Mouse (Mus musculus) C2C12 (cell line): ENCODE measurements around the gene Csnk2a1.

Experiments used
- CEBPB ChIP-seq: IDR thresholded peaks from one replicate; pipeline ENCODE4 v1.6.1; 2011; ENCODE audit warnings: low read depth, mild to moderate bottlenecking, control low read depth, moderate library complexity
- CTCF ChIP-seq: IDR thresholded peaks from one replicate; pipeline ENCODE4 v1.5.1; 2011; ENCODE audit not compliant: control insufficient read depth, insufficient read depth, insufficient read length
- FOSL1 ChIP-seq: IDR thresholded peaks from one replicate; pipeline ENCODE4 v1.8.0; 2011; ENCODE audit warnings: mild to moderate bottlenecking, low read length; ENCODE audit not compliant: poor library complexity, insufficient read depth, severe bottlenecking
- MAX ChIP-seq: IDR thresholded peaks from one replicate; pipeline ENCODE4 v1.6.1; 2011; ENCODE audit warnings: mild to moderate bottlenecking, control low read depth
- MYOD1 ChIP-seq: IDR thresholded peaks from one replicate; pipeline ENCODE4 v1.6.1; 2011; ENCODE audit warnings: low read depth; ENCODE audit not compliant: control insufficient read depth, insufficient read length
- MYOG ChIP-seq: IDR thresholded peaks from one replicate; pipeline ENCODE4 v1.6.1; 2011; ENCODE audit not compliant: control insufficient read depth, insufficient read length; ENCODE audit errors: extremely low read depth
- USF1 ChIP-seq: IDR thresholded peaks from one replicate; pipeline ENCODE4 v1.6.1; 2011; ENCODE audit warnings: low read depth, mild to moderate bottlenecking, control low read depth, moderate library complexity

DNA sequence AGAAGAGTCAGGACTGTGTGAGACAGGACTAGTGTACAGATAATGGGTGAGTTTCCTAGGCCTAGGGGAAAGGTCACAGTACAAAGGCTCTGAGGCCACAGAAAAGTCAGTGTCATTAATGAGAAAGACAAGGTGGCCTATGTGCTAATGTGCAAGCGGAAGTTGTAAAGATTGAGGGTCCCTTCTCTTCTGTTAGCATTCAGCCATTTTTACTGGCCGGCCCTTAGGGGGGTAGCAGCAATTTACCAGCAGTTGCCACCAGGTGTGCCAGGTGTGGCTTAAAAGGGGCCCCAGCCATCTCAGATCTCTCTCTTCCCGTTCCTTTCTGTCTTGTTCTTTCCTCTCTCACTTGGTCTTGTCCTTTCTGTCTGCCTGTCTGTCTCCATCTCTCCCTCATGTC lies 48.3 kb upstream of the Csnk2a1 start:
- TF ChIP-seq CTCF (no peak), MAX (no peak), USF1 (no peak), FOSL1 (no peak), MYOG (no peak), CEBPB (no peak), MYOD1 (no peak)
